8 mouse cellular contexts compared by ENCODE assay signal in genomic region chr2:25608671-25609070, GRCm38 (mm10). TPM values are rescaled to one million over a fixed set of nuclear protein-coding genes. Genes with fewer than 3 reads are reported as not detected.
A peak's percentile ranks its signal among the peaks of the same experiment; 100 is the strongest.
DNase-seq lines count a peak whose midpoint lies in the region; ATAC-seq and TF ChIP-seq lines count a peak whose summit lies in the region.

No protein-coding gene starts in this region.

- H3K36me3 ChIP-seq in liver, adult 2 months (ENCODE audit: control insufficient read depth, insufficient read depth, low read length), result no peaks in the 10 kb centered on the region
- H3K36me3 ChIP-seq in erythroblast, embryonic 14.5 days (ENCODE audit: control insufficient read depth), result peaks cover 6% of the 10 kb centered on the region
- H3K36me3 ChIP-seq in limb, embryonic 13.5 days, result peaks cover 17% of the 10 kb centered on the region

- no peaks in the 10 kb centered on the region for H3K9me3 ChIP-seq in erythroblast, embryonic 14.5 days (ENCODE audit: control insufficient read depth, low read length)
- H3K9me3 ChIP-seq in limb, embryonic 13.5 days, result no peaks in the 10 kb centered on the region

- 61% methylated on average over 10 of the region's 10 CpGs for WGBS in liver, adult 2 months
- WGBS in limb, embryonic 13.5 days, result 60% methylated on average over 10 of the region's 10 CpGs
- WGBS in olfactory bulb, adult 2 months, result 59% methylated on average over 10 of the region's 10 CpGs

- H3K27ac ChIP-seq in liver, adult 2 months (replicated peaks; ENCODE audit: insufficient read depth, low read depth, low read length), result no peak overlapping the region
- H3K27ac ChIP-seq in limb, embryonic 13.5 days, result peak overlapping the region; percentile 96; the same call in 1 of the 2 replicates
- peak overlapping the region; percentile 7; the same call in 1 of the 2 replicates for H3K27ac ChIP-seq in olfactory bulb, adult 2 months (ENCODE audit: insufficient read depth, low read depth, low read length)

- H3K27me3 ChIP-seq in liver, adult 2 months (ENCODE audit: control insufficient read depth, insufficient read depth, low read length), result no peaks in the 10 kb centered on the region
- peaks cover 9% of the 10 kb centered on the region for H3K27me3 ChIP-seq in erythroblast, embryonic 14.5 days (ENCODE audit: control insufficient read depth)
- peaks cover 15% of the 10 kb centered on the region for H3K27me3 ChIP-seq in limb, embryonic 13.5 days

- no peak for TF ChIP-seq POLR2A in liver, adult 2 months (IDR thresholded peaks at IDR 0.05; ENCODE audit: extremely low read depth, insufficient read depth, low read length)
- no peak for TF ChIP-seq POLR2A in olfactory bulb, adult 2 months (IDR thresholded peaks at IDR 0.05; ENCODE audit: insufficient read depth, low read depth, low read length)

- ATAC-seq in limb, embryonic 13.5 days (ENCODE audit: low FRiP score, low read depth), result no peak; the same call in 1 of the 2 replicates

- H3K4me2 ChIP-seq in limb, embryonic 13.5 days (replicated peaks), result peak overlapping the region; percentile 74

- no peak for DNase-seq in liver, adult 2 months (ENCODE audit: extremely low read depth, low read depth, low spot score)
- DNase-seq in liver, result no peak
- no peak for DNase-seq in left cerebral cortex, postnatal 25 days (ENCODE audit: low spot score in 2 of 2)
- no peak for DNase-seq in ovary, adult 18-20 months (ENCODE audit: low spot score)
- DNase-seq in cerebellum, adult 8-10 months, result no peak

- TF ChIP-seq CTCF in liver, adult 2 months (IDR thresholded peaks at IDR 0.05; ENCODE audit: low read depth, low read length), result no peak
- no peak for TF ChIP-seq CTCF in olfactory bulb, adult 2 months (IDR thresholded peaks at IDR 0.05; ENCODE audit: insufficient read depth, low read depth, low read length)

- H3K4me1 ChIP-seq in liver, adult 2 months (ENCODE audit: control insufficient read depth, insufficient read depth, low read length), result peaks cover 11% of the 10 kb centered on the region; the same call in 1 of the 2 replicates
- peaks cover 34% of the 10 kb centered on the region for H3K4me1 ChIP-seq in erythroblast, embryonic 14.5 days (ENCODE audit: control insufficient read depth)
- H3K4me1 ChIP-seq in limb, embryonic 13.5 days, result peaks cover 20% of the 10 kb centered on the region
- peaks cover 9% of the 10 kb centered on the region for H3K4me1 ChIP-seq in olfactory bulb, adult 2 months (ENCODE audit: control insufficient read depth, insufficient read depth, low read length)

- H3K9ac ChIP-seq in liver, adult 2 months (ENCODE audit: low read depth, low read length), result no peak overlapping the region
- H3K9ac ChIP-seq in limb, embryonic 13.5 days, result peak overlapping the region; percentile 99

- peak overlapping the region; percentile 97; the same call in 1 of the 2 replicates for H3K4me3 ChIP-seq in liver, adult 2 months (ENCODE audit: insufficient read depth, low read depth, low read length)
- peak overlapping the region; percentile 79 for H3K4me3 ChIP-seq in erythroblast, embryonic 14.5 days (replicated peaks)
- peak overlapping the region; percentile 79 for H3K4me3 ChIP-seq in limb, embryonic 13.5 days
- peak overlapping the region; percentile 78 for H3K4me3 ChIP-seq in olfactory bulb, adult 2 months (ENCODE audit: insufficient read depth, low read depth, low read length)

- intact Hi-C loops in left cerebral cortex, postnatal 25 days (cut with DNase I), result no loop called here

- peaks cover 20% of the 10 kb centered on the region; the same call in 1 of the 2 replicates for H3K79me2 ChIP-seq in liver, adult 2 months (ENCODE audit: control insufficient read depth, insufficient read depth, low read length)

RNA-seq across cellular contexts. Expression of gene Rabl6, which starts 0.3 kb away (rescaled TPM):
- total RNA-seq in liver, adult 2 months (2014; rRNA removed), result 11.7 and 15.4 TPM in 2 replicates
- polyA plus RNA-seq in liver, adult 2 months (2012; rRNA removed), result 20.6 and 29.6 TPM in 2 replicates
- 4.6 and 6.1 TPM in 2 replicates for polyA plus RNA-seq in erythroblast, embryonic 14.5 days (2012)
- 76.9 and 83.8 TPM in 2 replicates for polyA plus RNA-seq in limb, embryonic 13.5 days (2015; fragmentation: Nextera tagmentation; extraction: Ambion mirVana)
- polyA plus RNA-seq in olfactory bulb, adult 2 months (2012; ENCODE audit: insufficient read depth, insufficient read length, low replicate concordance, missing spikeins), result not detected in 2 replicates
- 100 to 1,000 TPM; 136 to 152 TPM for total RNA-seq in left cerebral cortex, postnatal 25 days (2021)

RNA-seq across cellular contexts. Expression of gene Ccdc183, which starts 8.8 kb away (rescaled TPM):
- under 0.01 and 0.07 TPM in 2 replicates for total RNA-seq in liver, adult 2 months (2014; rRNA removed)
- 0.06 TPM in 1 of 2 replicates, not detected in the other for polyA plus RNA-seq in liver, adult 2 months (2012; rRNA removed)
- not detected in 2 replicates for polyA plus RNA-seq in erythroblast, embryonic 14.5 days (2012)
- polyA plus RNA-seq in limb, embryonic 13.5 days (2015; fragmentation: Nextera tagmentation; extraction: Ambion mirVana), result 0.18 and 0.36 TPM in 2 replicates
- polyA plus RNA-seq in olfactory bulb, adult 2 months (2012; ENCODE audit: insufficient read depth, insufficient read length, low replicate concordance, missing spikeins), result not detected in 2 replicates
- total RNA-seq in left cerebral cortex, postnatal 25 days (2021), result not detected

RNA-seq across cellular contexts. Expression of gene Tmem141, which starts 13.1 kb away (rescaled TPM):
- total RNA-seq in liver, adult 2 months (2014; rRNA removed), result 40.0 and 40.9 TPM in 2 replicates
- polyA plus RNA-seq in liver, adult 2 months (2012; rRNA removed), result 28.5 and 30.9 TPM in 2 replicates
- 0.15 TPM in 1 of 2 replicates, not detected in the other for polyA plus RNA-seq in erythroblast, embryonic 14.5 days (2012)
- polyA plus RNA-seq in limb, embryonic 13.5 days (2015; fragmentation: Nextera tagmentation; extraction: Ambion mirVana), result 27.2 and 28.7 TPM in 2 replicates
- polyA plus RNA-seq in olfactory bulb, adult 2 months (2012; ENCODE audit: insufficient read depth, insufficient read length, low replicate concordance, missing spikeins), result not detected in 2 replicates
- 10 to 100 TPM; 26.7 to 27.7 TPM for total RNA-seq in left cerebral cortex, postnatal 25 days (2021)

RNA-seq across cellular contexts. Expression of gene Fcna, which starts 19.2 kb away (rescaled TPM):
- 35.4 and 63.2 TPM in 2 replicates for total RNA-seq in liver, adult 2 months (2014; rRNA removed)
- 27.1 and 36.5 TPM in 2 replicates for polyA plus RNA-seq in liver, adult 2 months (2012; rRNA removed)
- 0.80 and 0.94 TPM in 2 replicates for polyA plus RNA-seq in erythroblast, embryonic 14.5 days (2012)
- 0.98 and 1.8 TPM in 2 replicates for polyA plus RNA-seq in limb, embryonic 13.5 days (2015; fragmentation: Nextera tagmentation; extraction: Ambion mirVana)
- not detected in 2 replicates for polyA plus RNA-seq in olfactory bulb, adult 2 months (2012; ENCODE audit: insufficient read depth, insufficient read length, low replicate concordance, missing spikeins)
- under 1 TPM; 0.44 to 0.55 TPM for total RNA-seq in left cerebral cortex, postnatal 25 days (2021)

RNA-seq across cellular contexts. Expression of gene Ajm1, which starts 27.1 kb away (rescaled TPM):
- total RNA-seq in liver, adult 2 months (2014; rRNA removed), result not detected in 2 replicates
- 0.06 and 0.07 TPM in 2 replicates for polyA plus RNA-seq in liver, adult 2 months (2012; rRNA removed)
- polyA plus RNA-seq in erythroblast, embryonic 14.5 days (2012), result 0.01 TPM in 1 of 2 replicates, not detected in the other
- polyA plus RNA-seq in limb, embryonic 13.5 days (2015; fragmentation: Nextera tagmentation; extraction: Ambion mirVana), result 0.85 and 1.0 TPM in 2 replicates
- not detected in 2 replicates for polyA plus RNA-seq in olfactory bulb, adult 2 months (2012; ENCODE audit: insufficient read depth, insufficient read length, low replicate concordance, missing spikeins)
- total RNA-seq in left cerebral cortex, postnatal 25 days (2021), result 100 to 1,000 TPM; 109 to 120 TPM

Comparison
In these comparisons a context has a peak if more than half of its experiments do, and no peak if none do; other contexts are left out.
1. RNA of gene Tmem141, which starts 13.1 kb away (polyA plus RNA-seq): 27.2 to 28.7 TPM in limb, embryonic 13.5 days and 28.5 to 30.9 TPM in liver, adult 2 months; 0.15 TPM in erythroblast, embryonic 14.5 days and not detected in olfactory bulb, adult 2 months; every median in the first group is over 10 times any median in the second.
2. Peak in every context shown above with its lines, with median percentiles within 50 percentile points of each other: H3K4me3 ChIP-seq.